Mouse (Mus musculus) heart, postnatal 0 days (tissue): ENCODE measurements at regions not wholly inside any gene's neighbourhood (a gene's known extent, or its start where the extent isn't known, plus 50 kb on each side); places are given as distances from the start of the nearest gene placed in this dataset.

Experiments used
- ATAC-seq: fragments of 200-750 bp; cut with Nextera tagmentation; 2 replicates; pipeline ENCODE4 v1.8.0; 2017; ENCODE audit warnings: low read depth, moderate number of reproducible peaks, moderate library complexity; ENCODE audit not compliant: insufficient read depth
- DNase-seq: peaks from one replicate; pipeline ENCODE4 v3.0.0-alpha.2; 2016; ENCODE audit warnings: low spot score
- H3K27ac ChIP-seq: fragments of 300-500 bp; sonication (generic); 2 replicates; pipeline ENCODE4 v1.5.1; 2014; ENCODE audit warnings: low read depth, mild to moderate bottlenecking
- H3K27me3 ChIP-seq: fragments of 300-500 bp; sonication (generic); 2 replicates; pipeline ENCODE4 v1.6.1; 2014; ENCODE audit warnings: low read length, mixed read lengths; ENCODE audit not compliant: control insufficient read depth, insufficient read depth
- H3K36me3 ChIP-seq: fragments of 300-500 bp; sonication (generic); replicated peaks from 2 replicates; pipeline ENCODE4 v1.6.1; 2014; ENCODE audit warnings: low read length, mixed read lengths; ENCODE audit not compliant: control insufficient read depth, insufficient read depth
- H3K4me1 ChIP-seq: fragments of 300-500 bp; sonication (generic); 2 replicates; pipeline ENCODE4 v1.6.1; 2014; ENCODE audit warnings: antibody characterized with exemption; ENCODE audit not compliant: control insufficient read depth, insufficient read depth
- H3K4me2 ChIP-seq: fragments of 300-500 bp; sonication (generic); 2 replicates; pipeline ENCODE4 v1.6.1; 2014; ENCODE audit warnings: low read depth, mild to moderate bottlenecking, low read length, moderate library complexity
- H3K4me3 ChIP-seq: fragments of 300-500 bp; sonication (generic); 2 replicates; pipeline ENCODE4 v1.5.1; 2014; ENCODE audit warnings: low read depth, low read length
- H3K9ac ChIP-seq: fragments of 300-500 bp; sonication (generic); replicated peaks from 2 replicates; pipeline ENCODE4 v1.6.1; 2014; ENCODE audit warnings: low read depth, low read length, mixed read lengths
- H3K9me3 ChIP-seq: fragments of 300-500 bp; sonication (generic); replicated peaks from 2 replicates; pipeline ENCODE4 v1.6.1; 2016; ENCODE audit warnings: low read length; ENCODE audit not compliant: control insufficient read depth
- CTCF ChIP-seq: IDR thresholded peaks from 2 replicates; pipeline ENCODE4 v1.5.1; 2016; ENCODE audit warnings: antibody characterized with exemption, control low read depth, low read depth
- EP300 ChIP-seq: IDR thresholded peaks from 2 replicates; pipeline ENCODE4 v1.6.1; 2016; ENCODE audit warnings: antibody characterized with exemption, low read depth
- WGBS: fragments of 180-500 bp; shearing (Covaris S2); extraction: QIAGEN DNeasy Blood & Tissue Kit; methylation state at CpG from one replicate; pipeline ENCODE4 v1.1.7; 2014; 5-methylcytosine and 5-hydroxymethylcytosine counted together

GRCm38 (mm10) chr3:83453462-83453861 lies 312.7 kb upstream of the Sfrp2 start:
- H3K27ac ChIP-seq = no peak overlapping the region
- no peaks in the 10 kb centered on the region for H3K27me3 ChIP-seq
- no peak overlapping the region for H3K9ac ChIP-seq
- peaks cover 14% of the 10 kb centered on the region; the same call in 1 of the 2 replicates for H3K4me1 ChIP-seq
- H3K36me3 ChIP-seq = no peaks in the 10 kb centered on the region
- ATAC-seq (no peak), DNase-seq (no peak)
- H3K4me3 ChIP-seq = no peak overlapping the region
- no peak overlapping the region for H3K4me2 ChIP-seq
- WGBS = 52% methylated on average over 2 of the region's 2 CpGs
- TF ChIP-seq CTCF = no peak
- TF ChIP-seq EP300 = no peak
- H3K9me3 ChIP-seq = no peaks in the 10 kb centered on the region

- Histone ChIP-seq H3K9me3 (no peaks in the 10 kb centered on the region), H3K27ac (no peak overlapping the region), H3K4me3 (no peak overlapping the region), H3K4me1 (no peaks in the 10 kb centered on the region), H3K27me3 (no peaks in the 10 kb centered on the region), H3K4me2 (no peak overlapping the region), H3K36me3 (no peaks in the 10 kb centered on the region), H3K9ac (no peak overlapping the region)
- ATAC-seq (no peak), DNase-seq (no peak)
- TF ChIP-seq CTCF (no peak), EP300 (no peak)
- WGBS = 72% methylated on average over 1 of the region's 1 CpGs
Measured at GRCm38 (mm10) chr3:83458450-83458849, 307.7 kb upstream of the Sfrp2 start.

- TF ChIP-seq CTCF (no peak), EP300 (no peak)
- Histone ChIP-seq H3K9ac (no peak overlapping the region), H3K4me1 (0 out of 2 replicates have a peak, but pooled peaks cover 3% of the 10 kb centered on the region), H3K9me3 (no peaks in the 10 kb centered on the region), H3K4me2 (no peak overlapping the region), H3K4me3 (no peak overlapping the region), H3K27me3 (no peaks in the 10 kb centered on the region), H3K36me3 (no peaks in the 10 kb centered on the region), H3K27ac (no peak overlapping the region)
- DNase-seq (peak; percentile 53), ATAC-seq (peak; percentile 36; the same call in 1 of the 2 replicates)
- WGBS = 51% methylated on average over 3 of the region's 3 CpGs
Measured at GRCm38 (mm10) chr3:83479251-83479650, 286.9 kb upstream of the Sfrp2 start.

GRCm38 (mm10) chr3:83480176-83480575 lies 285.9 kb upstream of the Sfrp2 start:
- no peak for DNase-seq
- Histone ChIP-seq H3K4me1 (0 out of 2 replicates have a peak, but pooled peaks cover 3% of the 10 kb centered on the region), H3K36me3 (no peaks in the 10 kb centered on the region), H3K4me3 (no peak overlapping the region), H3K9me3 (no peaks in the 10 kb centered on the region), H3K27ac (no peak overlapping the region), H3K4me2 (no peak overlapping the region), H3K27me3 (no peaks in the 10 kb centered on the region), H3K9ac (no peak overlapping the region)
- ATAC-seq = no peak
- TF ChIP-seq CTCF (no peak), EP300 (no peak)
- 88% methylated on average over 1 of the region's 1 CpGs for WGBS

- ATAC-seq = no peak
- Histone ChIP-seq H3K4me1 (no peaks in the 10 kb centered on the region), H3K27ac (no peak overlapping the region)
Measured at GRCm38 (mm10) chr3:83486192-83486716, 279.9 kb upstream of the Sfrp2 start.

GRCm38 (mm10) chr3:83495584-83495983 lies 270.5 kb upstream of the Sfrp2 start:
- DNase-seq (no peak), ATAC-seq (no peak)
- H3K4me1 ChIP-seq = no peaks in the 10 kb centered on the region
- no peak overlapping the region for H3K4me3 ChIP-seq
- no peak overlapping the region for H3K9ac ChIP-seq
- H3K27ac ChIP-seq = no peak overlapping the region
- 6% methylated on average over 1 of the region's 1 CpGs for WGBS
- no peak for TF ChIP-seq EP300
- peak; percentile 44 for TF ChIP-seq CTCF
- no peaks in the 10 kb centered on the region for H3K27me3 ChIP-seq
- H3K4me2 ChIP-seq = no peak overlapping the region
- no peaks in the 10 kb centered on the region for H3K36me3 ChIP-seq
- H3K9me3 ChIP-seq = no peaks in the 10 kb centered on the region

More at GRCm38 (mm10) chr3:83486192-83486716, 279.9 kb upstream of the Sfrp2 start:
- Histone ChIP-seq H3K9me3 (no peaks in the 10 kb centered on the region), H3K4me3 (no peak overlapping the region), H3K36me3 (no peaks in the 10 kb centered on the region), H3K9ac (no peak overlapping the region), H3K27me3 (no peaks in the 10 kb centered on the region), H3K4me2 (no peak overlapping the region)
- no peak for DNase-seq
- TF ChIP-seq EP300 (no peak), CTCF (no peak)
- WGBS = 85% methylated on average over 7 of the region's 7 CpGs
